Mouse (Mus musculus) urinary bladder, adult 2 months (tissue): Measurements from ENCODE around the gene Ppfia3. TPM values are rescaled to one million over a fixed set of nuclear protein-coding genes. Genes with fewer than 3 reads are reported as not detected.
"Not testable (repeated sequence)": the region's sequence is repeated elsewhere in the genome, so short reads cannot be mapped to it uniquely, and the experiment has no call there.

Experiments
- DNase-seq: peaks from one replicate; pipeline ENCODE4 v3.0.0; 2022; ENCODE audit warnings: low spot score
- polyA plus RNA-seq: library from polyadenylated mRNA; depleted of rRNA; stranded (reverse); fragments of >200 nt; gene quantifications from 2 replicates; pipeline ENCODE4 v1.2.3, GENCODE M21; 2012; rRNA removed

Ppfia3 gene
- 1.4 and 1.9 TPM in 2 replicates for polyA plus RNA-seq

GRCm38 (mm10) chr7:45366652-45367019, at the start of gene Ppfia3:
Ppfia3 (minus strand) TSS chr7:45367019.
- DNase-seq: no peak

GRCm38 (mm10) chr7:45415636-45416035, 48.8 kb upstream of the Ppfia3 start:
- no peak for DNase-seq

DNA sequence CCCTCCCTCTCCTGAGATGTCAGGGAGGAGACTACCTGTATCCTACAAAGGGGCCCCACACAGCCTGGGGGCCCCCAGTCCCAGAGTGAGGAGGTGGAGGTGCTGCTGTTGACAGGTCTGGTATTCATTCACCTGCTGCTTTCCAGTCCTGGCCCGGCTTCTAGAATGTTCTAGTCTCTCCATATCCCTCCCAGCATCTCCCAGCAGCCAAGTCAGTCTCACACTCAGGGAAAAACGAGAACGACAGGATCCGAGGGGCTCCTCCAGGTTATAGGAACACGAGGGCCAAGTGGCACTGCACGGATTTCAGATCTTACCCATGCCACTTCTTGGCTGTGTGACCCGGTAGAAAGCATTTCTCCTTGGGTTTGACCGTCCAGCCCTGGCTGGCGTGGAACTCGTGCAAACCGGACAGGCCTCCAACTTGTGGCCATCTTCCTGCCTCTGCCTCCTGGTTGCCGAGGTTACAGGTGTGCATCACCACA, 48.0 kb upstream of the Ppfia3 start:
- DNase-seq: no peak

DNA sequence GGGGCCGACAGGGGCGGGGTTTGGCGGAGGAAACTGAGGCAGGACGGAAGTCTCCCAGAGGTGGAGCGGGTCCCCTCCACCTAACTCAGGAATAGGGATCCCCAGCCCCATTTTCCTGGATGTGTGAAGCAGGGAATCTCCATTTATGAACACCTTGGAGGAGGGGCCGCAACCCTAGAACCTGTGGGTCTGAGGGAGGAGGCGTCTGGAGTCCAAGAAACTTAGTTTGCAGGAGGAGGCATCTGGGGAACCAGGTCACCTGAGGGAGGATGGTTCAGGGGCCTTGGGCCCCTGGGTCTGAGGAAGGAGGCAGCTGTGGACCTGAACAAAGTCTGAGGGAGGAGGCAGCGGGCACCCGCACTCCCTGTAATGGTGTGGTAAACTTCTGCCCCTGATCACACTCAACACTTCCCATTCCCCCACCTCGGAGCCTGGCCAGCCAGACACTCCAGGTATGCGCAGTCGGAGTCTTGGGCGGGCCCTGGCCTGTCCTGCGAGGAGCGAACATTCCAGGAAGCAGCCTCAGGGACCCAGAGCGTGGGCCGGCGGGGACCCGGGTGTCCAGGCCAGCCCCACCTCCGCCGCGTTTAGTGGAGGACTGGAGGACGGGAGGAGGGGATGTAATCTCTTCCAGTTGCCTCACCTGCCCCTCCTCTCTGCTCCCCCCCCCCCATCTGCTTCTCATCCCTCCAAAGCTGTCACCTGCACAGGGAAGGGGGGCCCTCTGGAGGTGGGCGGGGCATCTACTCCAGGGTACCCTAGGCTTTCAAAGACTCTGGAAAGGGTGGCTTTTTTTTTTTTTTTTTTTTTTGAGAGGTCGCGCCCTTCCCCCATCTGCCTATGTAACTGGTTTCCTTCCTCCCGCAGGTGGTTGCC, 47.3 kb upstream of the Ppfia3 start:
- no peak for DNase-seq

DNA sequence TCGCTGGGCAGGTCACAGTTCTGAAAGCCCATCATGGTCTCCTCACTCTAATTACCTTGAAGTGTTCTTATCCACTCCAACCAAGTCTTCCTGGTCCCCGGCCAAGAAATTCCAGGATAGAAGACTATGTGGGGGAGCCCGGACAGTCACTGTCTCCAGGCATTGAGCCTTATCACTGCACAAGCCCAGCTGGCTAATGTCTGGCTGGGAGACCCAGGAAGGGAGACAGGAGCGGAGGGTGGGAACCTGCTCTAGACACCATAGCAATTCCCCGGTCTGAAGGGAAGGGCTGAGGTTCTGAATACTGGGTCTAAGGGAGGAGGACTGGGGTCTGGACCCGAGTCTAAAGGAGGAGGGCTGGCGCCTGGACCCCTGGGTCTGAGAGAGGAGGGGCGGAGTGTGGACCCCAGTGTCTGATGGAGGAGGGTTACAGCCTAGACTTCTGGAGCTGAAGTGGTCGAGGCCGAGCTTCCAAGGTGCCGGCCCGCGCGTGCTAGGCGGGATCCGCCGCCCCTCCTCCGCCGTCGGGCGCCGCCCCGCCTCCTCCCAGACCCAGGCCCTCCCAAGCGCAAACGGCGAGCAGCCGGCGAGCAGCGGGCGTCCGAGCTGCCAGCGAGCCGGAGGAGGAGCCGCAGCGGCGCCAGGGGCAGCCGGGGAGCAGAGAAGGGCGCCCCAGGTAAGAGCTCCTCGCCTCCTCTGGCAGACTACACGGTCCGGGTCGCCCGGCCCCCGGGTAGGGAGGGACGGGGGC, 46.5 kb upstream of the Ppfia3 start, which contains the start of gene Ntf5:
TSS of gene Ntf5 (plus strand) at position 583 of the 751 bp plus-strand sequence.
- peak; percentile 59 for DNase-seq

GRCm38 (mm10) chr7:45412421-45412820, 45.6 kb upstream of the Ppfia3 start:
- DNase-seq: no peak

DNA sequence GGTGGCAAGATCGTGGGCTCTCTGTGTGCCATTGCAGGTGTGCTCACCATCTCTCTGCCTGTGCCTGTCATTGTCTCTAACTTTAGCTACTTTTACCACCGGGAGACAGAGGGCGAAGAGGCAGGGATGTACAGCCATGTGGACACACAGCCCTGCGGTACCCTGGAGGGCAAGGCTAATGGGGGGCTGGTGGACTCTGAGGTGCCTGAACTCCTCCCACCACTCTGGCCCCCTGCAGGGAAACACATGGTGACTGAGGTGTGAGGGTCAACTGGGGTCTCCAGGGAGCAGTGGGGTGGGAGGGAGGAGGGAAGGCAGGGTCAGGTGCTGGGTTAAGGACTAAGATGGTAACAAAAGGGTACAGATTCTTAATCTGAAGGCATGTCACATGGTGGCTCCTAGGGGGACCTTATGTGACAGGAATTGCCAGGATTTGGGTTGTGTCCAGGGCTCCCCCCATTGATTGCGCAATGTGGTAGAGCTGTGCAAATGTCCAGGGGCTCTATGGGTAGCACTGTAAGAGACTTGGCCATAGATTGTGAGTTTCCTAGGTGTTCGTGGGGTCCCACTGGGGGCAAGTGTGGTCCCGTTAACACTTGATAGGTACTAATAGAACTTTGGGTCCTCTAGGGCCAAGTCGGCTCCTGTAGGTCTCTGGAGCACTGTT, 42.8 kb upstream of the Ppfia3 start:
- DNase-seq: no peak

GRCm38 (mm10) chr7:45408949-45409348, 42.1 kb upstream of the Ppfia3 start:
- no peak for DNase-seq

- DNase-seq: no peak
These were observed 41.5 kb upstream of the Ppfia3 start for GRCm38 (mm10) chr7:45408351-45408750.

- DNase-seq: no peak
These were observed 41.0 kb upstream of the Ppfia3 start for GRCm38 (mm10) chr7:45407836-45408235.

DNA sequence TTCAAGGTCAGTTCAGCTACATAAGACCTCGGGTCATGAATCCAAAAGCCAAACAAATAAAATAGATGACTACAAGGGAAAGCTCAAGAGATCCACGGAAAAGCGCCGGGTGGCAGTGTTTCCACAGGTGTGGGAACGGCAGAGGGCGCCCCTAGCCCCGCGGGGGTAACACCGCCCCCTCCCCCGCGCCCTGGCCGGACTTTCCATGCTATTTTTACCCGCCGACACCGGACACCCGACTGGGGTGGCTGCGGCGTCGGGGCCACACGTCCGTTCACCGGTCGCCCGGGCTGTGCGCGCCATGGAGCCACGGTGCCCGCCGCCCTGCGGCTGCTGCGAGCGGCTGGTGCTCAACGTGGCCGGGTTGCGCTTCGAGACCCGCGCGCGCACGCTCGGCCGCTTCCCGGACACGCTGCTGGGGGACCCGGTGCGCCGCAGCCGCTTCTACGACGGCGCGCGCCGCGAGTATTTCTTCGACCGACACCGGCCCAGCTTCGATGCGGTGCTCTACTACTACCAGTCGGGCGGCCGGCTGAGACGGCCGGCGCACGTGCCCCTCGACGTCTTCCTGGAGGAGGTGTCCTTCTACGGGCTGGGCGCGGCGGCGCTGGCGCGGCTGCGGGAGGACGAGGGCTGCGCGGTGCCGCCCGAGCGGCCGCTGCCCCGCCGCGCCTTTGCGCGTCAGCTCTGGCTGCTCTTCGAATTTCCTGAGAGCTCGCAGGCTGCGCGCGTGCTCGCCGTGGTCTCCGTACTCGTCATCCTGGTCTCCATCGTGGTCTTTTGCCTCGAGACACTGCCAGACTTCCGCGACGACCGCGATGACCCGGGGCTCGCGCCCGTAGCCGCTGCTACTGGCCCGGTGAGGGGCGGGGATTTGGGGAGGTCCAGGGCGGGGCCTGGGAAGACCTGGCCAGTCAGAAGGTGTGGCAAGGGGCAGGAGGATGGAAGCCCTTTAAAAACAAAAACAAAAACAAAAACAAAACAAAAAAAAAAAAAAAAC, 39.6 kb upstream of the Ppfia3 start:
- no peak for DNase-seq

- DNase-seq: peak; percentile 70
These were observed 38.6 kb upstream of the Ppfia3 start, which contains the start of gene Kcna7 for GRCm38 (mm10) chr7:45405091-45406075. Kcna7 (plus strand) TSS chr7:45405653.

- DNase-seq: no peak
These were observed 36.9 kb upstream of the Ppfia3 start for GRCm38 (mm10) chr7:45403532-45404261.

- DNase-seq: no peak
These were observed 34.8 kb upstream of the Ppfia3 start for GRCm38 (mm10) chr7:45401521-45402085.

DNA sequence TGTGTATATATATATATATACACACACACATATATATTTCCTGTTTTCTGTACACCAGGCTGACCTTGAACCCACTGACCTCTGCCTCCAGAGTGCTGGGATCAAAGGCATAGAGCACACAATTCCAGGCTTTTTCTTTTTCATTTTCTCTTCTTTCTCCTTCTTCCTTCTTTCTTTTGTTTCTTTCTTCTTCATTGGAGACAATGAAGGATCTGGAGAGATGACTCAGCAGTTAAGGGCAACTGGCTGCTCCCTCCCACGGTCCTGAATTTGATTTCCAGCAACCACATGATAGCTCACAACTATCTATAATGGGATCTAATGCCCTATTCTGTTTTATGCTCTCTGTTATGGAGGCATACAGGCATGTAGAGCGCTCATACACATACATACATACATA, 30.0 kb upstream of the Ppfia3 start:
- DNase-seq: no peak

DNA sequence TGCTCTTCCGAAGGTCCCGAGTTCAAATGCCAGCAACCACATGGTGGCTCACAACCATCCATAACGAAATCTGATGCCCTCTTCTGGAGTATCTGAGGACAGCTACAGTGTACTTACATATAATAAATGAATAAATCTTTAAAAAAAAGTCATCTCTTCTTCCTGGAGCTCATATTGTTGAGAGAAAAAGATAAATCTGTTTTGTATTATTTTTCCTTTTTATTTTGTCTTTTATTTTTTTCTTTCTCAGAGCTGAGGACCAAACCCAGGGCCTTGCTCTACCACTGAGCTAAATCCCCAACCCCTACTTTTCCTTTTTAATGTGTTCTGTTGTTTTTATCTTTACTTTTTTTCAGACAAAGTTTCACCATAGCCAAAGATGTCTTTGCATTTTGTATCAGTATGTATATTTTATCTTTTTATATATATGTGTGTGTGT, 29.5 kb upstream of the Ppfia3 start:
- not testable (repeated sequence) for DNase-seq

GRCm38 (mm10) chr7:45395578-45396336, 28.9 kb upstream of the Ppfia3 start, which contains the start of gene Snrnp70:
Snrnp70 (minus strand) TSS chr7:45395742.
- peak; percentile 100 for DNase-seq

DNA sequence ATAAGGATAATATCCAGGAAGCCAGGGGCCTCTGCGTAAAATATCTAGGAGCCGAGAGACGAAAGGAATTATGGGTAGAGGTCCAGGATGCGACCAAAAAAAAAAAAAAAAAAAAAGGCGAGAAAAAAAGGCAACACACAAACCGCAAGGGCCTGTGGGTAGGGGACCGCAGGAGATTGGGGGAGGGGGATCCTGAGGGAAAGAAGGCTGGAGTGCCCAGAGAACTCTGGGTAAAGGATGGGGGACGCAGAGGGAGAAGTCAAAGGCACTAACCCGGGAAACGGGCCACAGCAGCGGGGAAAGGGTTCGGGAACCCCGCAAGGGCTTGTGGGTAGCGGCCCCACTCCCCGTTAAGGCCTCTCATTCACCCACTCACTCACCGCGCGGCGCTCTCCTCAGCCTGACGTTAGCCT, 28.3 kb upstream of the Ppfia3 start:
- no peak for DNase-seq
